Mouse (Mus musculus): ENCODE results near the gene Nfe2l2.

DNA sequence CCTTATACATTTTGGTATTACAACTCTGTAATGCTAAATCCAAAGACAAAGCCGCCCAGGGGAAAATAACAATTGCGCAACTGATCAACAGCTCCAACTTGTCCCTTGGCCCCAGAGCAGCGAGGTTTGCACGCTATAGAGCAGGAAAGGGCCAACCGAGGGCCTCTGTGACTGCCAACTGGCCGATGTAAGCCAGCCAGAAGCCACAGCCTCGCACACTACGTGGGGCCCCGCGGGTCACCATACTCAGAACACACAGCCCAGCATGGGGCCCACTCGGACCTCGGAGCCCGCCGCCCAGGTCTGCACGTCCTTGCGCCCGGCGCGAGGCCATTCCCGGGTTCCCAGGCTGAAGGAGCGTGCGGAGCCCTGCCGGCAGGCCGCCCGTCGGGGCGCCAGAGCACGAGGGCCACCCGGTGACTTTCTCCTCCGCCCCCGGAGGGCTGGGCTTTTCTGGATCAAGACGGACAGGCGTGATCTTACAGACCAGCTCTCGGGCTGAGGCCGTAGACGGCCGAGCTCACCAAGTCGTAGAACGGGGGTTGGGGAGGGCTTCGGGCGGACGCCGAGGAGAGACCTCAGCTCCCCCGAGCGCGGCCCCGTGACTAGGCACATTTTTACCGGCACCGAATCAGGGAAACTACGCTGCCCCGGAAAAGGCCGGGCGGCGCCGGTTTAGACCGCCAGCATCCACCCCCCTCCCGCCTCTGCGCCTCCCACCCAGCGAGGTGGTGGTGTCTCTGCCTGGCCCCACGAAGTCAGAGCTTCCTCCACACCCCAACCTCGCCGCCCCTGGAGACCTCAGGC, 863 bp downstream of the Nfe2l2 start:
- peak; percentile 69 for TF ChIP-seq POLR2A (IDR thresholded peaks at IDR 0.05; ENCODE audit: insufficient read length, low read depth)
- TF ChIP-seq MYOG (IDR thresholded peaks at IDR 0.05; ENCODE audit: control insufficient read depth in 1 of 3, insufficient read depth in 1 of 3, insufficient read length in 2 of 3, low read depth in 2 of 3) = peak in 2 of 3 experiments; percentile 34 to 47
